Mouse (Mus musculus) embryonic facial prominence, embryonic 13.5 days (tissue): ENCODE measurements around the gene Stk11ip. TPM values are rescaled to one million over a fixed set of nuclear protein-coding genes. Genes with fewer than 3 reads are reported as not detected.
A peak's percentile ranks its signal among the peaks of the same experiment; 100 is the strongest.

Experiments
- ATAC-seq: fragments of 200-750 bp; cut with Nextera tagmentation; 2 replicates; pipeline ENCODE4 v1.8.0; 2017; ENCODE audit warnings: low read depth; ENCODE audit not compliant: insufficient number of reproducible peaks, insufficient read depth, low FRiP score, low TSS enrichment
- H3K27ac ChIP-seq: fragments of 300-500 bp; sonication (generic); 2 replicates; pipeline ENCODE4 v1.5.1; 2015; ENCODE audit warnings: moderate library complexity, mild to moderate bottlenecking, inconsistent platforms
- H3K27me3 ChIP-seq: fragments of 300-500 bp; sonication (generic); 2 replicates; pipeline ENCODE4 v1.6.1; 2015; ENCODE audit warnings: mild to moderate bottlenecking, inconsistent platforms
- H3K36me3 ChIP-seq: fragments of 300-500 bp; sonication (generic); 2 replicates; pipeline ENCODE4 v1.6.1; 2015; ENCODE audit warnings: mild to moderate bottlenecking, inconsistent platforms
- H3K4me1 ChIP-seq: fragments of 300-500 bp; sonication (generic); 2 replicates; pipeline ENCODE4 v1.6.1; 2015; ENCODE audit warnings: inconsistent platforms
- H3K4me2 ChIP-seq: fragments of 300-500 bp; sonication (generic); 2 replicates; pipeline ENCODE4 v1.6.1; 2015; ENCODE audit warnings: moderate library complexity, mild to moderate bottlenecking, inconsistent platforms
- H3K4me3 ChIP-seq: fragments of 300-500 bp; sonication (generic); 2 replicates; pipeline ENCODE4 v1.5.1; 2015; ENCODE audit warnings: mild to moderate bottlenecking, inconsistent platforms
- H3K9ac ChIP-seq: fragments of 300-500 bp; sonication (generic); 2 replicates; pipeline ENCODE4 v1.6.1; 2015; ENCODE audit warnings: mild to moderate bottlenecking, inconsistent platforms
- H3K9me3 ChIP-seq: fragments of 300-500 bp; sonication (generic); 2 replicates; pipeline ENCODE4 v1.6.1; 2016; ENCODE audit warnings: inconsistent platforms
- WGBS: fragments of 180-500 bp; shearing (Covaris S2); methylation state at CpG from one replicate; pipeline ENCODE4 v1.1.7; 2015; ENCODE audit warnings: mixed read lengths; 5-methylcytosine and 5-hydroxymethylcytosine counted together
- polyA plus RNA-seq: library from polyadenylated mRNA; unstranded; fragments of >200 nt; fragmentation: Nextera tagmentation; extraction: Ambion mirVana; gene quantifications from 2 replicates; pipeline ENCODE4 v1.2.1, GENCODE M21; 2015

Gene Stk11ip
- polyA plus RNA-seq, 1 experiment from 2014 or later, result 22.0 TPM

DNA sequence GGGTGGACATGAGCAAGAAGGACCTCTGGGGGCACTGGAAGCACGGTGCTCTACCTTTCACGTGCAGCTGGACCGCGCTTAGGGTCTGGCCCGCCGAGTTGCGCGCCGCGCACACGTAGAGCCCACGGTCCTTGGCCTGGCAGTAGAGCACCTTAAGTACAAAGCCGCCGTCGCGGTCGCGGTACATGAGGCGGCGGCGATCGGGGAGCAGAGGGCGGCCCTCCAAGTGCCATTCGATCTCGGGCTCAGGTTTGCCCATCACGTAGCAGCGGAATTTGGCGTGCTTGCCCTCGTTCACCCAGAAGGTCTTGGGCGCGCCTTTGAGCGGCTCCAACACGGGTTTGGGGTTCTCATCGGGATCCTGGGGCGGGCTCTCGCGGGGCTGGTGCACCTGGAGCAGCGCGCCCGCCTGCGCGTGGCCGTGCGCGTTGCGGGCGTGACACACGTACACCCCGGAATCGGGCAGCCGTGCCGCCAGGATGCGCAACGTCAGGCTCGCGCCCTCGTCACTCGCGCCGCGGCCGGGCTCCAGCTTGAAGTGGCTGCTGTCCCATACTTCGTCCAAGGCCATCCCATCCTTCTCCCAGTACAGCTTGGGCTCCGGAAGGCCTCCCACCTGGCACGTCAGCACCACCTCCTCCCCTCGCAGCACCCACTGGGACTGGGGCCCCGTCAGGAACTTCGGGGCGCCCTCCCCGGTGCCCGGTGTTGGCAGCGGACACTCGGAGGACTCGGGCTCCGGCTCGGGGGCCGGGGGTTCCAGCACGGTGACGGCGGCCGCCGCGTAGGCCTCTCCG, 16.0 kb upstream of the Stk11ip start:
- Histone ChIP-seq H3K4me1 (peaks cover 39% of the 10 kb centered on the region), H3K9me3 (no peaks in the 10 kb centered on the region), H3K27ac (peak overlapping the region; percentile 97), H3K9ac (peak overlapping the region; percentile 98), H3K4me2 (peak overlapping the region; percentile 95), H3K27me3 (no peaks in the 10 kb centered on the region), H3K4me3 (peak overlapping the region; percentile 89), H3K36me3 (peaks cover 34% of the 10 kb centered on the region)
- under 1% methylated on average over 84 of the region's 84 CpGs for WGBS
- ATAC-seq, result peak; percentile 34; the same call in 1 of the 2 replicates

DNA sequence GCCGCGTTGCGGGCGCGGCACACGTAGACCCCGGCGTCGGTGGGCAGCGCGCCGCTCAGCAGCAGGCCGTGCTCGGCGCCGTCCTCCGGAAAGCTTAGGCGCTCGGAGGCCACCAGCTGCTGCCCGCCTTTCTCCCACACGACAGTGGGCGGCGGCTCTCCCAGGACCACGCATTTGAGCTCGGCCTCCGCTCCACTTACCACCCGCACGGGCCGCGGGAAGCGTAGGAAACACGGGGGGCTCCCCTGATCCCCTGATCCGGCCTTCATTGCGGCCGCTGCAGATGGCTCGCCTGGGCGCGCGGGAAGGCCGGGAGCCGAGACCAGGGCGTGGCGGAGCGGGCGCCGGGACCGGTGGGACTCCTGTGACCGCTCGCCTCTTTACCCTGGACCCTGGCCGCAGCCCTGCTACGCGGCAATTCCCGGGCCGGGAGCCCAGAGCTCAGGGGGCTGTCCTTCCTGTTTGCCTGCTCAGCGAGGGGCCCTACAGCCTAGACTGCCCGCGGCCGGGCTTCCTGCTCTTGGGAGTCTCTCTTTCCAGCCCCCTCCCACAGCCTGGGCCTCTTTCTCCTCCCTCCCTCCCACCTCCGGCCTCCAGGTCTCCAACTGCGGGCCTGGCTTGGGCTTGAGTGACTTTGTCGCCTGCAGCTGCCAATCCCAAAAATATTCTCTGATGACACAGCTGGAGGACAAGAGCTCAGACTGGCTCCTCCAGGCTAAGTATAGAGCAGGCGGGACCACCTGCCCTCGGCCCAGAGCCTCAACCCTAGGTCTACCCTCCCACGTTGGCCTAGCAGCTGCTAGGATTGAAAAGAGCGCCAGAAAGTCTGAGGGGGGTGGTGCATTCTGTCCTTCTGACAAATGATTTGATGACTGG, 15.1 kb upstream of the Stk11ip start, which contains the start of gene Obsl1:
TSS of gene Obsl1 (minus strand) at position 497 of the 876 bp plus-strand sequence.
- Histone ChIP-seq H3K27me3 (no peaks in the 10 kb centered on the region), H3K4me3 (peak within 1 kb of the TSS; percentile 89), H3K36me3 (peaks cover 26% of the 10 kb centered on the region), H3K4me1 (peaks cover 39% of the 10 kb centered on the region), H3K9ac (peak within 1 kb of the TSS; percentile 98), H3K9me3 (no peaks in the 10 kb centered on the region), H3K27ac (peak within 1 kb of the TSS; percentile 97), H3K4me2 (peak within 1 kb of the TSS; percentile 95)
- WGBS, result under 1% methylated on average over 64 of the region's 65 CpGs
- peak; percentile 86 for ATAC-seq

DNA sequence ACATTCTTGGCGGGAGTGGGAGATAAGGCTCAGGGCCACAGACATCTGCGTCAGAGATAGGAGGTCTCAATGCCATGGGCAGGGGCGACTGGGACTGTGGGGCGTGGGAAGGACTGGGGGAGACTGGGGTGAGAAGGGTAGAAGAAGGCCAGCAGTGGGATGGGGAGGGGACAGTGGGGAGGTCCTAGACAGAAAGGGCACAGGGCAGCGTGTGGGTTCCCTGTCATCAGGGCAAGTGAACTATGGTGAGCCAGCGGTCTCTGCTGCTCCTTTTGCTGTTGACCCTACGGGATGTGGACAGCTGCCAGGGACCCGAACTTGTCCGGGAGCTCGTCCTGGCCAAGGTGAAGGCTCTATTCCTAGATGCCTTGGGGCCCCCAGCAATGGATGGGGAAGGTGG, 14.3 kb upstream of the Stk11ip start, which contains the start of gene Inha:
TSS of gene Inha (plus strand) at position 72 of the 400 bp plus-strand sequence.
- WGBS, result 82% methylated on average over 10 of the region's 10 CpGs
- peaks cover 44% of the 10 kb centered on the region for H3K4me1 ChIP-seq
- H3K27me3 ChIP-seq, result no peaks in the 10 kb centered on the region

DNA sequence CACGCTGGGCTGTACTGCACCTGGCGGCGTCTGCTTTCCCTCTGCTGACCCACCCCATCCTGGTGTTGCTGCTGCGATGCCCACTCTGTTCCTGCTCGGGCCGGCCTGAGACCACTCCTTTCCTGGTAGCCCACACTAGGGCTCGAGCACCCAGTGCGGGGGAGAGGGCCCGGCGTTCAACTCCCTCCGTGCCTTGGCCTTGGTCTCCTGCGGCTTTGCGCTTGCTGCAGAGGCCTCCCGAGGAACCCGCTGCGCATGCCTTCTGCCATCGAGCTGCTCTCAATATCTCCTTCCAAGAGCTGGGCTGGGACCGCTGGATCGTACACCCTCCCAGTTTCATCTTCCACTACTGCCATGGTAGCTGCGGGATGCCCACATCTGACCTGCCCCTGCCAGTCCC, 11.7 kb upstream of the Stk11ip start:
- Histone ChIP-seq H3K4me1 (peaks cover 30% of the 10 kb centered on the region), H3K9ac (no peak overlapping the region), H3K9me3 (no peaks in the 10 kb centered on the region), H3K4me3 (no peak overlapping the region), H3K4me2 (no peak overlapping the region), H3K27me3 (no peaks in the 10 kb centered on the region), H3K36me3 (no peaks in the 10 kb centered on the region), H3K27ac (no peak overlapping the region)
- 57% methylated on average over 20 of the region's 20 CpGs for WGBS
- ATAC-seq, result no peak

More for the DNA sequence above, 14.3 kb upstream of the Stk11ip start, which contains the start of gene Inha:
- Histone ChIP-seq H3K36me3 (peaks cover 18% of the 10 kb centered on the region), H3K9me3 (no peaks in the 10 kb centered on the region), H3K4me3 (peak within 1 kb of the TSS; percentile 89), H3K4me2 (peak within 1 kb of the TSS; percentile 95), H3K27ac (peak within 1 kb of the TSS; percentile 97), H3K9ac (peak within 1 kb of the TSS; percentile 98)
- no peak for ATAC-seq

DNA sequence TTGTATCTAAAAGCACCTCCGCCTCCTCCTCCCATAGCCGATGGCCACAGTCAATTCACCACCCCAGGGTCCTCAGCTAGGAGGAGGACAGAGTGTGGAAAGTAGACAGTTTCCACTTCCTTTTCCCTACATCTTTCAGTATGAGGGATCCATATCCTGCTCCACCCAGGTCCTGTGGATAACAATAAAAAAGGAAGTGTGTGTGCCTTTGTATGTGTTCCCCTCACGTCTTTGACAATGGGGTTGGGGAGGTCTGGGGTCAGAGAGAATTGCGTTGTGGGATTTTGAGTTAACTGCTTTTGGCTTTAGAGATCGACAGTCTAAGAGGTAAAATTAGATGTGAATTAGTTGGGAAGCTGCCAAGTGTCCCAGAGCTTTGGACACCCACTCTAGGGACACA, 11.2 kb upstream of the Stk11ip start:
- Histone ChIP-seq H3K36me3 (no peaks in the 10 kb centered on the region), H3K9me3 (no peaks in the 10 kb centered on the region), H3K27me3 (no peaks in the 10 kb centered on the region), H3K9ac (no peak overlapping the region), H3K4me2 (no peak overlapping the region), H3K4me3 (no peak overlapping the region), H3K4me1 (peaks cover 24% of the 10 kb centered on the region), H3K27ac (no peak overlapping the region)
- ATAC-seq, result no peak
- WGBS, result 76% methylated on average over 5 of the region's 5 CpGs

DNA sequence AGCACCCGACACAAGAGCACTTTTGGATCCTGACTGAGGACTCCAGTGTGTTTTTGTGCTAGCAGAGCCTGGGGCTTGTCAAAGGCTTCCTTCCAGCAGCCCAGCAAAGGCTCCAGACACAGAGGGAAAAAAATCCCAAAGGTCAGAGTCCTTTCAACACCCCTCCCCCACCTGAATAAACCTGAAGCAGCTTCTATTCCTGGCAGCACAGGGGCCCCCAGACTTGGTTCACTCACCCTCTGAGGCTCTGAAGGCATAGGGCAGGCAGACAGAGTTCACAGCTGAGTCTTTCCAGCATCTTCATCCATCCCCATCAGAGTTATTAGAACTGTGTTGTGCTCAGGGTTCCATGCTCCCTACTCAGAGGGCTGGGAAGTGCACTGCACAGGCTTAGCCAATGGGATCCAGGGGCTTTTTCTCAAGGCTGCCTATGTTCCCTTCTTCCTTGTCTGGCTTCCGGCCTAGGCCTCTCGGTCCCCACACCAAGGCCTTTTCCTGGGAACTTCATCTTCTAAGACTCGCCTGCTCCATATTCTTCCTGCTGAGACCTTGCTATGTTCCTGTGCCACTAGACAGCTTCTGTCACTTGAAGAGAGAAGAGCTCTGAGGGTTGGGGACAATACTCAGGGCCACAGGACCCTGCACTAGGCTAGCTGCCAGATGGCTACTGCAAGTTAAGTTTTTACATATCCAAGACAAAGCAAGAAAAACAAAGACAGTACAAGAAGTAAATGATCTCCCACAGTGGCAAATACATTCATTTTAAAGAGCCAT, 9.7 kb upstream of the Stk11ip start:
- Histone ChIP-seq H3K9ac (0 out of 2 replicates have a peak overlapping the region, but pooled peaks have one; percentile 16), H3K36me3 (no peaks in the 10 kb centered on the region), H3K4me2 (no peak overlapping the region), H3K4me3 (no peak overlapping the region), H3K27ac (no peak overlapping the region), H3K27me3 (no peaks in the 10 kb centered on the region), H3K4me1 (peaks cover 25% of the 10 kb centered on the region), H3K9me3 (no peaks in the 10 kb centered on the region)
- no peak for ATAC-seq
- 59% methylated on average over 4 of the region's 4 CpGs for WGBS

DNA sequence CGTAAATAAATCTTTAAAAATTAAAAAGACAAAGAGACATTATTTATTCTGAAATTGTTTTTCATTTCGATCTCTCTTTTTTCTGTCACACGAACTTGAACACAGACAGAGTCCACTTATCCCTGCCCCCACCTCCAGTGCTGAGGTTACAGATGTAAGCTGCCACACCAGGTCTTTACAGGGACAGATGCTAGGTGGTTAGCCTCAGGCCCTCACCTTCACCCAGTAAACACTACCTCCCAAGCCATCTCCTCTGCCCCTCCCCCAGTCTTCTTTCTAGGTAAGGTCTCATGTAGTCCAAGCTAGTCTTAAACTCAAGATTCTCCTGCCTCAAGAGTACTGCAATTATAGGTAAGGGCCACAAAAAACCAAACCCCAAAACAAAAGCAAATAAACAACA, 8.8 kb upstream of the Stk11ip start:
- ATAC-seq, result no peak
- Histone ChIP-seq H3K4me1 (peaks cover 23% of the 10 kb centered on the region), H3K9me3 (no peaks in the 10 kb centered on the region), H3K4me3 (no peak overlapping the region), H3K4me2 (no peak overlapping the region), H3K36me3 (no peaks in the 10 kb centered on the region), H3K27me3 (no peaks in the 10 kb centered on the region), H3K27ac (no peak overlapping the region), H3K9ac (no peak overlapping the region)
- 89% methylated on average over 3 of the region's 3 CpGs for WGBS

DNA sequence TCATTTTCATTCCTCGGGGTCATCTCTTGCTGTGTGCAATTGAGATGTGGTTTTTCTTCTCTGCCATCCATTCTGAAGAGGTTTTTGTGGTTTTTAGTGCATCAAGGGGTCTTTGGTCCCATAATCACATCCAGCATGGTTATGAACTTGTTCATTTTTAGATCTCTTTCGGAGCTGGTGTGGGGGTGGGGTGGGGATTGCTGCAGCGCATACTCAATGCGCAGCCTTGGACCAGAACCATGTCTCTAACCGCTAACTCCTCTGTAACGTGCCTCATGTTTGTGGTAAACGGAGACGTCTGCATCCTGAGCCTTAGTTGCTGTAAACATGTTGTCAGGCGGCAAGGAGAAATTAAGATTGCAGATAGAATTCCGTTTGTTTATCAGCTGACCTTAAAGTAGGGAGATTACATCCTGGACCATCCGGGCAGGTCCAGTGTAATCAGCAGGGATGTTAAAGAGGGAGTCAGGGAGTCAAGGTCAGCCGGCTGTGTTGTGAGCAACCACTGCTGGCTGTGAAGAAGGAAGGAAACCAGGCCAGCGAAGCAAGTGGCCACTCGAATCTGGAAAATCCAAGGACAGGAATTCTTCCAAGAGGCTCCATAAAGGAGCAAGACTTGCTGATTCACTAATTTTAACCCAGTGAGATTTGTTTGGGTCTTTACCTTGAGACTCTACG, 4.5 kb upstream of the Stk11ip start:
- Histone ChIP-seq H3K27ac (peak overlapping the region; percentile 55), H3K9me3 (no peaks in the 10 kb centered on the region), H3K9ac (no peak overlapping the region), H3K4me2 (no peak overlapping the region), H3K36me3 (no peaks in the 10 kb centered on the region), H3K4me1 (peaks cover 33% of the 10 kb centered on the region), H3K27me3 (no peaks in the 10 kb centered on the region), H3K4me3 (no peak overlapping the region)
- 52% methylated on average over 15 of the region's 15 CpGs for WGBS
- ATAC-seq, result no peak

DNA sequence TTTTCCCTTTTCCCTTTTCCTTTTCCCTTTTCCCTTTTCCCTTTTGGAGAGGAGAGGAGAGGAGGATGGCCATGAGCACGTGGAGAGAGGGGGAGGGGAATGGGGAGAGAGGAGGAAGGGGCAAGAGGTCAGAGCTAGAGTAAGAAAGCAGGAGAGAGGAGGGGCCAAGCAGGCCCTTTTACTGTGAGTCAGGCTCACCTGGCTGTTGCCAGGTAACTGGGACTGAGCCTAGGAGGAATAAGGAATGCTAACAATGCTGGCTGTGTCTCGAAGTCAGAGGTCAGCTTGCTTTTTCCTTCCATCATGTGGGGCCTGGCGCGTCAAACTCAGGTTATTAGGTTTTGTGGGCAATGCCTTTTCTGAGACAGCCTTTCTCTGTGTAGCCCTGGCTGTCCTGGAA, 3.3 kb upstream of the Stk11ip start:
- H3K27me3 ChIP-seq, result no peaks in the 10 kb centered on the region
- 54% methylated on average over 4 of the region's 4 CpGs for WGBS
- peaks cover 37% of the 10 kb centered on the region for H3K4me1 ChIP-seq
- H3K9me3 ChIP-seq, result no peaks in the 10 kb centered on the region
- no peak overlapping the region for H3K9ac ChIP-seq
- H3K36me3 ChIP-seq, result no peaks in the 10 kb centered on the region
- H3K4me2 ChIP-seq, result no peak overlapping the region
- ATAC-seq, result no peak
- no peak overlapping the region for H3K4me3 ChIP-seq
- H3K27ac ChIP-seq, result peak overlapping the region; percentile 69

DNA sequence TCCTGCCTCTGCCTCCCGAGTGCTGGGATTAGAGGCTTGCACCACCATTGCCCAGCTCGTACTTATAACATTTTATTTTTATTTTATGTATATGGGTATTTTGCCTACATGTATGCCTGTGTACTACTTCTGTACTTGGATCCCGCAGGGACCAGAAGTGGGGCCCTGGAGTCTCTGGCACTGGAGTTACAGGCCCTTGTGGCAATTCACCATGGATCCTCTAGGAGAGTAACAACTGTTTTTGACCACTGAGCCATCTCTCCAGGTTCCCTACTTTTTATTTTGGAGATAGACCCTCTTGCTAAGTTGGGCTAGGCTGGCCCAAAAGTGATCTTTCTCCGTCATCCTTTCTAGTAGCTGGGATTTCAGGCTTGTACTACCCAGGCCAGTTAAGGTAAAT, 2.9 kb upstream of the Stk11ip start:
- H3K27ac ChIP-seq, result peak overlapping the region; percentile 69
- 95% methylated on average over 4 of the region's 4 CpGs for WGBS
- no peak for ATAC-seq

More for the DNA sequence above, 2.9 kb upstream of the Stk11ip start:
- Histone ChIP-seq H3K27me3 (no peaks in the 10 kb centered on the region), H3K4me2 (no peak overlapping the region), H3K4me1 (peaks cover 37% of the 10 kb centered on the region), H3K36me3 (no peaks in the 10 kb centered on the region), H3K9ac (no peak overlapping the region), H3K9me3 (no peaks in the 10 kb centered on the region), H3K4me3 (no peak overlapping the region)
